34 mouse cellular contexts compared by ENCODE assay signal in genomic region chr10:110640406-110640805, GRCm38 (mm10).
DNase-seq lines count a peak whose midpoint lies in the region; ATAC-seq and TF ChIP-seq lines count a peak whose summit lies in the region.
"Had no signal": no experiment of that assay in that cellular context is flagged by ENCODE, and none has a peak within 500 bp of the region (broad histone marks: within the 10 kb centered on the region; RNA-seq: fewer than 3 reads in every experiment).

No protein-coding gene starts in this region.

- no peaks in the 10 kb centered on the region for H3K36me3 ChIP-seq in kidney, postnatal 0 days (ENCODE audit: insufficient read depth, low read length)
- no peaks in the 10 kb centered on the region for H3K36me3 ChIP-seq in neural tube, embryonic 11.5 days (ENCODE audit: control insufficient read depth, insufficient read depth, low read length)
- H3K36me3 ChIP-seq: forebrain, embryonic 10.5 days; hindbrain, embryonic 15.5 days; limb, embryonic 10.5 days; limb, embryonic 15.5 days; liver, embryonic 13.5 days had no signal

- peak; percentile 28 for DNase-seq in kidney, postnatal 0 days (ENCODE audit: low spot score)
- no peak for DNase-seq in kidney, adult 11 months
- DNase-seq in neural tube, embryonic 11.5 days (ENCODE audit: low spot score): no peak
- DNase-seq in neural tube, embryonic 10.5 days (ENCODE audit: extremely low spot score, low spot score): no peak
- peak; percentile 16 for DNase-seq in embryo, embryonic 11.5 days (ENCODE audit: low read depth, low spot score)
- no peak for DNase-seq in ovary, adult 18-20 months (ENCODE audit: low spot score)
- no peak for DNase-seq in right cerebral cortex, postnatal 14 days
- DNase-seq: adrenal gland, adult 2 months; adrenal gland, postnatal 36 days; B cell, adult 2 months; cerebellum, adult 2 months; cerebellum, postnatal 14 days; gastrocnemius, adult 2 months; gastrocnemius, postnatal 36 days; heart, adult 18-20 months; heart, postnatal 36 days; kidney, adult 2 months; kidney, postnatal 10 days; layer of hippocampus, adult 9-11 months; liver, embryonic 13.5 days; lung, adult 18-20 months; retina, postnatal 1 day; right cerebral cortex, postnatal 25 days; thymus, postnatal 14 days had no signal

- H3K4me1 ChIP-seq in kidney, postnatal 0 days (replicated peaks; ENCODE audit: insufficient read depth, low read length): no peaks in the 10 kb centered on the region
- H3K4me1 ChIP-seq in neural tube, embryonic 11.5 days (ENCODE audit: control insufficient read depth, insufficient read depth, low read length): no peaks in the 10 kb centered on the region
- H3K4me1 ChIP-seq: hindbrain, embryonic 15.5 days; limb, embryonic 10.5 days; limb, embryonic 15.5 days; liver, embryonic 13.5 days had no signal

- H3K4me3 ChIP-seq in kidney, postnatal 0 days (replicated peaks; ENCODE audit: low read depth, low read length): no peak overlapping the region
- no peak overlapping the region for H3K4me3 ChIP-seq in neural tube, embryonic 11.5 days (ENCODE audit: low read depth, low read length)
- H3K4me3 ChIP-seq: forebrain, embryonic 10.5 days; gastrocnemius, adult 2 months; hindbrain, embryonic 15.5 days; limb, embryonic 10.5 days; limb, embryonic 15.5 days; liver, embryonic 13.5 days had no signal

- H3K27me3 ChIP-seq in kidney, postnatal 0 days (ENCODE audit: insufficient read depth, low read length): no peaks in the 10 kb centered on the region
- no peaks in the 10 kb centered on the region for H3K27me3 ChIP-seq in neural tube, embryonic 11.5 days (ENCODE audit: control insufficient read depth, insufficient read depth, low read length)
- H3K27me3 ChIP-seq: hindbrain, embryonic 15.5 days; limb, embryonic 15.5 days; liver, embryonic 13.5 days had no signal

- no peak overlapping the region for H3K27ac ChIP-seq in kidney, postnatal 0 days
- H3K27ac ChIP-seq in neural tube, embryonic 11.5 days (ENCODE audit: low read depth, low read length): no peak overlapping the region
- H3K27ac ChIP-seq: forebrain, embryonic 10.5 days; gastrocnemius, adult 2 months; hindbrain, embryonic 15.5 days; limb, embryonic 10.5 days; limb, embryonic 15.5 days; liver, embryonic 13.5 days; macrophage had no signal

- WGBS in kidney, postnatal 0 days: 22% methylated on average over 10 of the region's 10 CpGs
- WGBS in neural tube, embryonic 11.5 days: 17% methylated on average over 10 of the region's 10 CpGs

- H3K9ac ChIP-seq in kidney, postnatal 0 days (ENCODE audit: low read depth, low read length): no peak overlapping the region
- H3K9ac ChIP-seq in neural tube, embryonic 11.5 days (ENCODE audit: low read length): no peak overlapping the region
- H3K9ac ChIP-seq: hindbrain, embryonic 15.5 days; limb, embryonic 15.5 days; liver, embryonic 13.5 days had no signal

- TF ChIP-seq CTCF in kidney, postnatal 0 days (IDR thresholded peaks at IDR 0.05; ENCODE audit: low read depth): no peak

- ATAC-seq in kidney, postnatal 0 days (replicated peaks; ENCODE audit: low FRiP score, low read depth): no peak
- peak; percentile 63; the same call in 1 of the 2 replicates for ATAC-seq in neural tube, embryonic 11.5 days (ENCODE audit: insufficient read depth, low FRiP score, low TSS enrichment)
- ATAC-seq: activated CD4-positive, CD25-positive, alpha-beta regulatory T cell, adult 4 months; forebrain, embryonic 16.5 days; lung, postnatal 0 days; midbrain, embryonic 16.5 days had no signal

- H3K4me2 ChIP-seq in kidney, postnatal 0 days (ENCODE audit: low read length): no peak overlapping the region
- H3K4me2 ChIP-seq in neural tube, embryonic 11.5 days (ENCODE audit: low read depth): no peak overlapping the region
- H3K4me2 ChIP-seq: heart, embryonic 11.5 days; hindbrain, embryonic 15.5 days; limb, embryonic 15.5 days; liver, embryonic 13.5 days had no signal

- H3K9me3 ChIP-seq in kidney, postnatal 0 days (replicated peaks; ENCODE audit: low read length): no peaks in the 10 kb centered on the region
- no peaks in the 10 kb centered on the region for H3K9me3 ChIP-seq in neural tube, embryonic 11.5 days (ENCODE audit: control insufficient read depth, low read length)
- H3K9me3 ChIP-seq: forebrain, embryonic 10.5 days; hindbrain, embryonic 15.5 days; limb, embryonic 10.5 days; limb, embryonic 15.5 days had no signal

Comparison
In these comparisons a context has a peak if more than half of its experiments do, and no peak if none do; other contexts are left out.
1. DNase-seq: peak in kidney, postnatal 0 days (single experiment) and embryo, embryonic 11.5 days (single experiment); none in kidney, adult 11 months (single experiment), neural tube, embryonic 11.5 days (single experiment), neural tube, embryonic 10.5 days (single experiment), ovary, adult 18-20 months (single experiment) and right cerebral cortex, postnatal 14 days (single experiment).